Mouse (Mus musculus) frontal cortex, adult (tissue): Measurements from ENCODE around the gene Chrnb2.

Experiments used
- ATAC-seq: cut with Nextera tagmentation; 2 replicates; pipeline ENCODE4 v1.9.2; 2017; ENCODE audit warnings: mild to moderate bottlenecking, moderate library complexity, mixed read lengths; ENCODE audit not compliant: low TSS enrichment

Gene Chrnb2

DNA sequence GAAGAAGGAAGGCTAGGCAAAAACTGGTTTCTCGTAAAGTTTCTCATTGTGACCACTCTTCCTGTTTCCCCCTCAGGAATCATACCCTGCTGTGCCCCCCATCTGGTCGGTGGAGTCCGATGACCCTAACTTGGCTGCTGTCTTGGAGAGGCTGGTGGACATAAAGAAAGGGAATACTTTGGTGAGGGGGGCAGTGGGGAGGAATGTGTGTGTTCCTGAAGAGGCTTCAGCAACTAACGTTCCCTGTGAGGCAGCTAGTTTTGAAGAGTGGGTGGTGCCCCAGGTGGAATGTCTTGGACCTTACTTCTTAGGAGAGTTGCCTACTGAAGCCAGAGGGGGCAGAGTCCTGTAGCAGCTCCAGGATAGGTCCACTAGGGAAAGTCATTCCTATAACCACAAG is 11.6 kb upstream of the Chrnb2 start:
- ATAC-seq: no peak

GRCm38 (mm10) chr3:89774236-89774960 is 10.0 kb upstream of the Chrnb2 start:
- ATAC-seq: no peak

GRCm38 (mm10) chr3:89773740-89774211 is 9.3 kb upstream of the Chrnb2 start:
- no peak for ATAC-seq

DNA sequence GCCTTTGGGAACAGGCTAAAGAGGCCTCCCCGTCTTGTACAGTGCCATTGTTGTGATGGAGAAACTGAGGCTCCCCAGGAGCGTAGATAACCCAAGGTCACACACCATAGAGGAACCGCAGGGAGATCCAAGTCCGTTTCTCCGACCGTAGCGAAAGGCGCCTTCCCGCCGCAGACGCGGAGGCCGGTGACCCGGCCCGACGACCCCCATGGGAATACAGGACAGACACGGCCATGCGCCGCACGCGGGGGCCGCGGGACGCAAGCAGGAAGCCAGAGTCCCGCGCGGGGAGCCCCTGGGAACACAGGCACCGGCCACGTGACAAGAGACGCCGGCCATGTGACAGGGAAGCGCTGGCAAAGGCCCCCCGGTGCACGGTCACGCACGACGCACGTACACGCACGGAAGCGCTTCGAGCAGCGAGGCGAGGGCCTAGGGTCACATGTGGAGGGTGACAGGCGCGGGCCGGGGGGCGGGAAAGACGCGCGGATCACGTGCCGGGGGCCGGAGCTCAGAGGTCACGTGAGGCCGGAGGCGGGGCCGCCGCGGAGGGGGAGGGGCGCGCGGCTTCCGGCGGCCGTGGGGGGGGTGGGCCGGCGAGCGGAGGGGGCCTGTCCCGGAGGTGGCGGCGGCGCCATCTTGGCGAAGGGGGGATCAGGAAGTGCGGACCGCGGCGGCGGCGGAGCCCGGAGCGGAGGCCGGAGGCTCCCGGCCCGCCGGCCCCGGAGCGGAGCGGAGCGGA is 8.7 kb upstream of the Chrnb2 start, which contains the start of gene Ube2q1:
TSS of gene Ube2q1 (plus strand) at position 649 of the 742 bp plus-strand sequence.
- peak; percentile 88 for ATAC-seq

DNA sequence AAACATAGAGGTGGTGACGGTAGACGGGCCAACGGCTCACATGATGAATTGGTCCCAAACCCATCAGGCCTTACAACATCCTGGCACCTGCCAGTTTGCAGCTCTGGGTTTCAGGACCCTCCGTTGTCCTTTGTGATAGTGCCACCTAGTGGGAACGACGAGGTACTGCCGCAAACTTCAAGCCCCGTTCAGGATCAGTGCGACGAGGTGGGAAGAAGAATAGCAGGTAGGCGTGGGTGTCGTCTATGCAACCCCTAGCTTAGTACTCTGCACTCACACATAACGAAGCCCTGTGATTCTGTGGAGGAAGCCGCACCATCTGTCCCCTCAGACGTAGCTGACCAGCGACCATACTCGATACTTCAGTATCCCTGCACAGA is 8.1 kb upstream of the Chrnb2 start:
- peak; percentile 36 for ATAC-seq

DNA sequence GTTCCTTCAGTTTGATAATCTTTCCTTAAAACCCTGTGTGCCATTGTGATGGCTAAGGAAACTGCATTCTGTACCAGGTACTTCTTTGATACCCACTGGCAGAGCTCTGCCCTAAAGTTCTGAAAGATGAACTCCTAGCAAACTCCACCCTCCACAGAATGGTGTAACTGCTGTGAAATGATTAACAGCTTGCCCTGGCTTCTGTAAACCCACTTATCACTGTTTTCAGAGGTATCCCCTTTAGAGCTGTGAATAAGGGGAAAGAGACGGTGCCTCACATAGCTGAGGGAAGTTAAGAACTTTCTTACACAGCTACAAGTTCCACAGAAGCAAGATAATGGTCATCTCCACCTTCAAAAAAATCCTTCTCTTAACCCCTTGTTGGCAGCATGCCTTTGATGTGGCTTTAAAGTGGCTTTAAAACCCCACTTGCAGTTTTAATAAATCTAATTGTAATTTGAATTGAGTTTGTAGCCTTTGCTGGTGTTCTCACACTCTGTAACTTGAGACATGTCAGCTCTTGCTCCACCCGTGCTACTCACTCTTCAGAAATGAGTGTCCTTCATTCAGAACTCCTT is 6.1 kb upstream of the Chrnb2 start:
- ATAC-seq: no peak

GRCm38 (mm10) chr3:89769584-89769983 is 5.2 kb upstream of the Chrnb2 start:
- ATAC-seq: no peak

GRCm38 (mm10) chr3:89759786-89760185 is 4.6 kb downstream of the Chrnb2 start:
- ATAC-seq: no peak

GRCm38 (mm10) chr3:89757851-89758250 is 6.6 kb downstream of the Chrnb2 start:
- no peak for ATAC-seq

DNA sequence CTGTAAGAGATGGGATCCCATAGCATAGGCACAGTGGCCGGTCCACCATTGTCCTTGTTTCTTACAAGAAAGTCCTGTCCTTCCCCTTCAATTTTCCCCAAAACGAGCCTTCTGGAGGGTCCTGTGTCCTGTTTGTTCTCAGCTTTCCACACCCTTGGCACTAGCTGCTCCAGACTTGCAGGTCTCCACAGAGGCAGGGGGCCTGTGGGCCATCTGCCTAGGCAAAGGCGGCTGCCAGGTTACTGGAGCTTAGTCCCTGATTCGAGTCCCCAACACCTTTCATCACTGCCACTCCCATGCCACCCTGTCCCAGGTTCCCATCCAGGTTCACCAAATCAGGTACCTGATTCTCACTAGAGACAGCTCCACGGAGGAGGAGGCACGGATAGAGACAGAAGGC is 9.1 kb downstream of the Chrnb2 start:
- no peak for ATAC-seq

GRCm38 (mm10) chr3:89752307-89752706 is 12.1 kb downstream of the Chrnb2 start:
- ATAC-seq: peak; percentile 41; the same call in 1 of the 2 replicates

- no peak for ATAC-seq
Observed at GRCm38 (mm10) chr3:89738509-89738908, 25.9 kb downstream of the Chrnb2 start.

DNA sequence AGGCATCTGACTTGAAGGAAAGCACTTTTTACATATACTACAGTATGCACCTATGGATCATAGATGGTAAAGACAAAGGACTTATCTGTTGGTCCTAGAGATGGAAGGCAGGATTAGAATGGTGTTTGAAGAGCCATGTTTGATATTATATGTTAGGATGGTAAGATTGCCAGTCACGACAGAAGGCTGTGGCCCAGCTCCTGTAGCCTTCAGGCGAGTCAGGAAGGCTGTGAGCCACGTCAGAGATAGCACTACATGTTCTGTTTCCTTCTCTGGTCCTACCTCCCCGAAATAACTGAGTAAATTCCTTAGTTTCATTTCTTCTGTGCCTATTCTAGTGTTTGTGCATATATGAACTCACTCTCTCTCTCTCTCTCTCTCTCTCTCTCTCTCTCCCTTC is 32.3 kb downstream of the Chrnb2 start:
- no peak for ATAC-seq

GRCm38 (mm10) chr3:89730350-89731331 is 33.8 kb downstream of the Chrnb2 start:
- ATAC-seq: peak; percentile 57

- ATAC-seq: no peak
Observed at GRCm38 (mm10) chr3:89728848-89729247, 35.6 kb downstream of the Chrnb2 start.

DNA sequence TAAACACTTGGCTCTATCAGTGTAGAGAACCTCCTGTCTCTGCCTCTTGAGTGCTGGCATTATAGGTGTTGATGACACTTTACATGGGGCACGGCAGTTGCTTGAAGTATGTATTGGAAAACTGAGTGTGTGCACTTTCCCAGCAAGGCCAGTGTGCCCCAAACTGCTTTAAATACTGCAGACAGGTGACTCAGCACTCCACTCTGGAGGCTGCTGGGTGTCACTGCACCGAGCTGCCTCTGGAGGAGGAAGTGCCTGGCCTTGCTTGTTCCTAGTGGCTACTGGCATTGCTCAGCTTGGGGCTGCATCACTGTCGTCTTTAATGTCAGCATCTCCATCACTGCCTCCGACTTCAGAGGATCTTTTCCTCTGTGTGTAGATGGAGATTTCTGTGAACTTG is 37.4 kb downstream of the Chrnb2 start:
- no peak for ATAC-seq

GRCm38 (mm10) chr3:89723400-89724084 is 40.9 kb downstream of the Chrnb2 start:
- ATAC-seq: peak; percentile 88

GRCm38 (mm10) chr3:89722032-89722431 is 42.4 kb downstream of the Chrnb2 start:
- no peak for ATAC-seq

- peak; percentile 59 for ATAC-seq
Observed at GRCm38 (mm10) chr3:89715967-89716256, 48.5 kb downstream of the Chrnb2 start.

- peak; percentile 56 for ATAC-seq
Observed at GRCm38 (mm10) chr3:89715207-89715966, 49.0 kb downstream of the Chrnb2 start.
